Mouse (Mus musculus) G1E (cell line): ENCODE data around the gene Rreb1. TPM values are rescaled to one million over a fixed set of nuclear protein-coding genes. Genes with fewer than 3 reads are reported as not detected.

ENCODE experiments used
- ATAC-seq: 2 replicates; pipeline ENCODE4 v1.8.0; 2016; ENCODE audit warnings: mild to moderate bottlenecking; ENCODE audit not compliant: insufficient number of reproducible peaks, poor library complexity, low FRiP score, severe bottlenecking; ENCODE audit errors: extremely low read depth
- DNase-seq: peaks from one replicate; pipeline ENCODE4 v3.0.0; 2012; ENCODE audit warnings: low spot score
- H3K27me3 ChIP-seq: 2 replicates; pipeline ENCODE4 v1.6.1; 2012; ENCODE audit warnings: mild to moderate bottlenecking, low read length, inconsistent platforms; ENCODE audit not compliant: insufficient read depth
- H3K36me3 ChIP-seq: replicated peaks from 2 replicates; pipeline ENCODE3; 2012; ENCODE audit warnings: mild to moderate bottlenecking, inconsistent platforms
- H3K4me1 ChIP-seq: 2 replicates; pipeline ENCODE4 v1.6.1; 2012; ENCODE audit warnings: low read depth, low read length, inconsistent platforms, mixed read lengths; ENCODE audit not compliant: insufficient read depth
- H3K4me3 ChIP-seq: 2 replicates; pipeline ENCODE4 v1.5.1; 2012; ENCODE audit warnings: low read depth, mild to moderate bottlenecking, inconsistent platforms, low read length, moderate library complexity, mixed read lengths
- H3K9me3 ChIP-seq: replicated peaks from 2 replicates; pipeline ENCODE4 v1.6.1; 2012; ENCODE audit warnings: inconsistent platforms
- CTCF ChIP-seq: IDR thresholded peaks from 2 replicates; pipeline ENCODE4 v1.5.1; 2012; ENCODE audit warnings: low read depth, low read length, inconsistent platforms, mixed read lengths
- GATA1 ChIP-seq: IDR thresholded peaks from 2 replicates; pipeline ENCODE4 v1.6.1; 2012; ENCODE audit warnings: borderline replicate concordance, low read length, inconsistent platforms, mixed read lengths
- GATA2 ChIP-seq: IDR thresholded peaks from 2 replicates; pipeline ENCODE4 v1.6.1; 2012; ENCODE audit warnings: low read depth, low read length, inconsistent platforms, borderline replicate concordance
- POLR2AphosphoS5 ChIP-seq: IDR thresholded peaks from 2 replicates; pipeline ENCODE4 v1.6.1; 2012; ENCODE audit warnings: low read depth, low read length, inconsistent platforms; ENCODE audit not compliant: insufficient replicate concordance
- TAL1 ChIP-seq: conservative IDR thresholded peaks from 2 replicates; pipeline ENCODE4 v1.6.1; 2012; ENCODE audit warnings: low read depth, low read length, inconsistent platforms, mixed read lengths
- polyA plus RNA-seq: library from polyadenylated mRNA; stranded (reverse); fragments of >175 nt; gene quantifications from 2 replicates; pipeline ENCODE4 v1.2.3, GENCODE M21; 2012
- total RNA-seq, 2 experiments: library from RNA; stranded (forward) in 1 of 2; stranded (reverse) in 1 of 2; fragments of 200-1000 nt in 1 of 2; fragments of >200 nt in 1 of 2; fragmentation: Nextera tagmentation in 1 of 2; gene quantifications; 2 replicates each; pipeline ENCODE4 v1.2.3; 2014 to 2017

Gene Rreb1
- total and polyA plus RNA-seq, 3 experiments = 16.8 to 122 (median 87.2) TPM

GRCm38 (mm10) chr13:37857284-37858065, 79.3 kb downstream of the Rreb1 start:
- no peaks in the 10 kb centered on the region for H3K9me3 ChIP-seq
- H3K27me3 ChIP-seq = no peaks in the 10 kb centered on the region
- peaks cover 81% of the 10 kb centered on the region for H3K4me1 ChIP-seq
- peak; percentile 54 for ATAC-seq
- peak; percentile 96 for DNase-seq
- TF ChIP-seq POLR2AphosphoS5 (no peak), GATA2 (no peak), GATA1 (no peak), CTCF (no peak), TAL1 (no peak)
- H3K4me3 ChIP-seq = peak overlapping the region; percentile 73
- H3K36me3 ChIP-seq = peaks cover 36% of the 10 kb centered on the region

- DNase-seq = peak; percentile 31
- H3K9me3 ChIP-seq = no peaks in the 10 kb centered on the region
- no peaks in the 10 kb centered on the region for H3K27me3 ChIP-seq
- TF ChIP-seq GATA2 = no peak
- no peak for TF ChIP-seq CTCF
- no peak for TF ChIP-seq GATA1
- no peak for TF ChIP-seq POLR2AphosphoS5
- TF ChIP-seq TAL1 = no peak
- H3K36me3 ChIP-seq = peaks cover 38% of the 10 kb centered on the region
- peaks cover 81% of the 10 kb centered on the region for H3K4me1 ChIP-seq
- H3K4me3 ChIP-seq = peak overlapping the region; percentile 73
- no peak for ATAC-seq
These were observed 79.9 kb downstream of the Rreb1 start for GRCm38 (mm10) chr13:37858066-37858501.

GRCm38 (mm10) chr13:37858508-37858907, 80.3 kb downstream of the Rreb1 start:
- no peak for TF ChIP-seq TAL1
- no peak for TF ChIP-seq CTCF
- TF ChIP-seq POLR2AphosphoS5 = no peak
- TF ChIP-seq GATA2 = no peak
- TF ChIP-seq GATA1 = no peak
- no peaks in the 10 kb centered on the region for H3K9me3 ChIP-seq
- ATAC-seq (no peak), DNase-seq (no peak)
- H3K36me3 ChIP-seq = peaks cover 42% of the 10 kb centered on the region
- H3K4me3 ChIP-seq = peak overlapping the region; percentile 73
- H3K27me3 ChIP-seq = no peaks in the 10 kb centered on the region
- peaks cover 82% of the 10 kb centered on the region for H3K4me1 ChIP-seq

- H3K4me1 ChIP-seq = peaks cover 83% of the 10 kb centered on the region
- no peak for TF ChIP-seq GATA1
- no peak for TF ChIP-seq POLR2AphosphoS5
- no peak for TF ChIP-seq CTCF
- no peak for TF ChIP-seq GATA2
- no peak for TF ChIP-seq TAL1
- peaks cover 52% of the 10 kb centered on the region for H3K36me3 ChIP-seq
- no peak for DNase-seq
- no peaks in the 10 kb centered on the region for H3K9me3 ChIP-seq
- peak overlapping the region; percentile 46; the same call in 1 of the 2 replicates for H3K4me3 ChIP-seq
- ATAC-seq = no peak
- no peaks in the 10 kb centered on the region for H3K27me3 ChIP-seq
These were observed 81.6 kb downstream of the Rreb1 start for GRCm38 (mm10) chr13:37859782-37860181.

GRCm38 (mm10) chr13:37860204-37860603, 82.0 kb downstream of the Rreb1 start:
- H3K4me1 ChIP-seq = peaks cover 83% of the 10 kb centered on the region

GRCm38 (mm10) chr13:37860789-37861188, 82.6 kb downstream of the Rreb1 start:
- Histone ChIP-seq H3K4me3 (no peak overlapping the region; the same call in 1 of the 2 replicates), H3K27me3 (no peaks in the 10 kb centered on the region), H3K9me3 (no peaks in the 10 kb centered on the region), H3K4me1 (peaks cover 86% of the 10 kb centered on the region), H3K36me3 (peaks cover 60% of the 10 kb centered on the region)
- TF ChIP-seq POLR2AphosphoS5 (no peak), TAL1 (no peak), GATA1 (no peak), GATA2 (no peak), CTCF (no peak)
- no peak for ATAC-seq
- DNase-seq = no peak

More at GRCm38 (mm10) chr13:37860204-37860603, 82.0 kb downstream of the Rreb1 start:
- ATAC-seq (no peak), DNase-seq (no peak)
- Histone ChIP-seq H3K27me3 (no peaks in the 10 kb centered on the region), H3K9me3 (no peaks in the 10 kb centered on the region), H3K36me3 (peaks cover 56% of the 10 kb centered on the region), H3K4me3 (peak overlapping the region; percentile 46; the same call in 1 of the 2 replicates)
- TF ChIP-seq POLR2AphosphoS5 = no peak
- TF ChIP-seq TAL1 = no peak
- TF ChIP-seq GATA1 = no peak
- no peak for TF ChIP-seq CTCF
